Mouse (Mus musculus): ENCODE results near the gene Myo1h. TPM values are rescaled to one million over a fixed set of nuclear protein-coding genes. Genes with fewer than 3 reads are reported as not detected.
A peak's percentile ranks its signal among the peaks of the same experiment; 100 is the strongest.

Gene Myo1h
- polyA plus RNA-seq, 1 experiment: not detected

GRCm38 (mm10) chr5:114368803-114369496 is 80.0 kb downstream of the Myo1h start:
- no peak for TF ChIP-seq GATA1 (IDR thresholded peaks at IDR 0.05; ENCODE audit: low read length)

GRCm38 (mm10) chr5:114369921-114370320 is 81.0 kb downstream of the Myo1h start:
- no peak for TF ChIP-seq GATA1 (IDR thresholded peaks at IDR 0.05; ENCODE audit: low read length)

GRCm38 (mm10) chr5:114370371-114370776 is 81.4 kb downstream of the Myo1h start:
- no peak for TF ChIP-seq GATA1 (IDR thresholded peaks at IDR 0.05; ENCODE audit: low read length)

- peak; percentile 17 for TF ChIP-seq GATA1 (IDR thresholded peaks at IDR 0.05; ENCODE audit: low read length)
Measured at GRCm38 (mm10) chr5:114371331-114371730, 82.4 kb downstream of the Myo1h start.

GRCm38 (mm10) chr5:114371731-114372473 is 82.9 kb downstream of the Myo1h start:
- TF ChIP-seq GATA1 (IDR thresholded peaks at IDR 0.05; ENCODE audit: low read length): no peak

- TF ChIP-seq GATA1 (IDR thresholded peaks at IDR 0.05; ENCODE audit: low read length): no peak
Measured at GRCm38 (mm10) chr5:114372565-114372964, 83.6 kb downstream of the Myo1h start.

GRCm38 (mm10) chr5:114373174-114373573 is 84.2 kb downstream of the Myo1h start:
- TF ChIP-seq GATA1 (IDR thresholded peaks at IDR 0.05; ENCODE audit: low read length): no peak

GRCm38 (mm10) chr5:114373581-114373980 is 84.6 kb downstream of the Myo1h start:
- TF ChIP-seq GATA1 (IDR thresholded peaks at IDR 0.05; ENCODE audit: low read length): no peak

GRCm38 (mm10) chr5:114374409-114375213 is 85.6 kb downstream of the Myo1h start:
- no peak for TF ChIP-seq GATA1 (IDR thresholded peaks at IDR 0.05; ENCODE audit: low read length)

GRCm38 (mm10) chr5:114378177-114378920 is 89.4 kb downstream of the Myo1h start:
- no peak for TF ChIP-seq GATA1 (IDR thresholded peaks at IDR 0.05; ENCODE audit: low read length)

- no peak for TF ChIP-seq GATA1 (IDR thresholded peaks at IDR 0.05; ENCODE audit: low read length)
Measured at GRCm38 (mm10) chr5:114378936-114379335, 90.0 kb downstream of the Myo1h start.

- TF ChIP-seq GATA1 (IDR thresholded peaks at IDR 0.05; ENCODE audit: low read length): no peak
Measured at GRCm38 (mm10) chr5:114379763-114380162, 90.8 kb downstream of the Myo1h start.

- TF ChIP-seq GATA1 (IDR thresholded peaks at IDR 0.05; ENCODE audit: low read length): no peak
Measured at GRCm38 (mm10) chr5:114380209-114381012, 91.4 kb downstream of the Myo1h start, which contains the start of the genes Kctd10 and Ube3b. Gene Kctd10 (minus strand): TSS chr5:114380508. Gene Ube3b (plus strand): TSS chr5:114380607.

- TF ChIP-seq GATA1 (IDR thresholded peaks at IDR 0.05; ENCODE audit: low read length): no peak
Measured at GRCm38 (mm10) chr5:114381013-114381351, 92.0 kb downstream of the Myo1h start.
